Mouse (Mus musculus) kidney, postnatal 0 days (tissue): ENCODE measurements at regions not wholly inside any gene's neighbourhood (a gene's known extent, or its start where the extent isn't known, plus 50 kb on each side); places are given as distances from the start of the nearest gene placed in this dataset.

ENCODE experiments used
- ATAC-seq: fragments of 200-750 bp; cut with Nextera tagmentation; replicated peaks from 2 replicates; pipeline ENCODE4 v1.8.0; 2017; ENCODE audit warnings: low read depth, moderate number of reproducible peaks, moderate TSS enrichment, moderate library complexity; ENCODE audit not compliant: low FRiP score
- DNase-seq: peaks from one replicate; pipeline ENCODE4 v3.0.0-alpha.2; 2016; ENCODE audit warnings: low spot score
- H3K27ac ChIP-seq: fragments of 300-500 bp; sonication (generic); 2 replicates; pipeline ENCODE4 v1.5.1; 2014; ENCODE audit warnings: mild to moderate bottlenecking
- H3K27me3 ChIP-seq: fragments of 300-500 bp; sonication (generic); 2 replicates; pipeline ENCODE4 v1.6.1; 2014; ENCODE audit warnings: low read length, mixed read lengths; ENCODE audit not compliant: insufficient read depth
- H3K36me3 ChIP-seq: fragments of 300-500 bp; sonication (generic); 2 replicates; pipeline ENCODE4 v1.6.1; 2014; ENCODE audit warnings: low read length, mixed read lengths; ENCODE audit not compliant: insufficient read depth
- H3K4me1 ChIP-seq: fragments of 300-500 bp; sonication (generic); replicated peaks from 2 replicates; pipeline ENCODE4 v1.6.1; 2014; ENCODE audit warnings: antibody characterized with exemption, low read length, mixed read lengths; ENCODE audit not compliant: insufficient read depth
- H3K4me2 ChIP-seq: fragments of 300-500 bp; sonication (generic); 2 replicates; pipeline ENCODE4 v1.6.1; 2014; ENCODE audit warnings: mild to moderate bottlenecking, low read length, moderate library complexity, mixed read lengths
- H3K4me3 ChIP-seq: fragments of 300-500 bp; sonication (generic); replicated peaks from 2 replicates; pipeline ENCODE4 v1.5.1; 2014; ENCODE audit warnings: low read depth, low read length
- H3K9ac ChIP-seq: fragments of 300-500 bp; sonication (generic); 2 replicates; pipeline ENCODE4 v1.6.1; 2014; ENCODE audit warnings: low read depth, low read length
- H3K9me3 ChIP-seq: fragments of 300-500 bp; sonication (generic); replicated peaks from 2 replicates; pipeline ENCODE4 v1.6.1; 2016; ENCODE audit warnings: low read length, inconsistent platforms, mixed read lengths
- CTCF ChIP-seq: IDR thresholded peaks from 2 replicates; pipeline ENCODE4 v1.5.1; 2016; ENCODE audit warnings: antibody characterized with exemption, low read depth, mild to moderate bottlenecking, moderate library complexity
- WGBS: fragments of 180-500 bp; shearing (Covaris S2); extraction: QIAGEN DNeasy Blood & Tissue Kit; methylation state at CpG from one replicate; pipeline ENCODE4 v1.1.7; 2014; 5-methylcytosine and 5-hydroxymethylcytosine counted together

- WGBS, result 26% methylated on average over 10 of the region's 10 CpGs
- DNase-seq, result peak; percentile 60
Measured at GRCm38 (mm10) chr15:26953818-26954385, 58.5 kb upstream of the Fbxl7 start.

DNA sequence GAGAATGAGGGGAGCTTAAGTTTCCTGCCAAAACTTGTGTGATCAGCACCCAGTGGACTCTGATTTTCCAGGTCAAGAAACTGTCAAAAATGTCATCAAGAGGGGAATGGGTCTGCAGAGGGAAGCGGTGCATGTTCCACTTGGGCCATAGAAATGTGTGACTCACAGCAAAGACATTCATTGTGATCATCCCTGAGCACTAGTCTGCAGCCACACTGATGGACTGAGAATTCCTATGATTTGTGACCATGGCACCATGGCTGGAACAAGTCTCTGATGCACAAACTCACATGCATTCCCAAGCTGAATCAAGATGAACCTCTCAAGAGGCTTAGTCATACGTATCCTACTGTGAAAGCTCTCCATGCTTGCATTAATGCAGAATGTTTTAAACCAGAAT, 63.6 kb upstream of the Fbxl7 start:
- H3K36me3 ChIP-seq, result no peaks in the 10 kb centered on the region
- no peaks in the 10 kb centered on the region; the same call in 1 of the 2 replicates for H3K4me1 ChIP-seq
- H3K27ac ChIP-seq, result no peak overlapping the region
- no peak for TF ChIP-seq CTCF
- H3K9me3 ChIP-seq, result no peaks in the 10 kb centered on the region
- no peaks in the 10 kb centered on the region for H3K27me3 ChIP-seq
- H3K4me3 ChIP-seq, result no peak overlapping the region
- H3K4me2 ChIP-seq, result no peak overlapping the region
- WGBS, result 94% methylated on average over 2 of the region's 2 CpGs
- H3K9ac ChIP-seq, result no peak overlapping the region
- DNase-seq (no peak), ATAC-seq (no peak)

More at GRCm38 (mm10) chr15:26953818-26954385, 58.5 kb upstream of the Fbxl7 start:
- Histone ChIP-seq H3K9me3 (no peaks in the 10 kb centered on the region), H3K36me3 (no peaks in the 10 kb centered on the region), H3K4me2 (no peak overlapping the region), H3K27ac (0 out of 2 replicates have a peak overlapping the region, but pooled peaks have one; percentile 25), H3K4me1 (no peaks in the 10 kb centered on the region; the same call in 1 of the 2 replicates), H3K27me3 (no peaks in the 10 kb centered on the region), H3K9ac (no peak overlapping the region), H3K4me3 (no peak overlapping the region)
- ATAC-seq, result no peak; the same call in 1 of the 2 replicates
- TF ChIP-seq CTCF, result no peak

DNA sequence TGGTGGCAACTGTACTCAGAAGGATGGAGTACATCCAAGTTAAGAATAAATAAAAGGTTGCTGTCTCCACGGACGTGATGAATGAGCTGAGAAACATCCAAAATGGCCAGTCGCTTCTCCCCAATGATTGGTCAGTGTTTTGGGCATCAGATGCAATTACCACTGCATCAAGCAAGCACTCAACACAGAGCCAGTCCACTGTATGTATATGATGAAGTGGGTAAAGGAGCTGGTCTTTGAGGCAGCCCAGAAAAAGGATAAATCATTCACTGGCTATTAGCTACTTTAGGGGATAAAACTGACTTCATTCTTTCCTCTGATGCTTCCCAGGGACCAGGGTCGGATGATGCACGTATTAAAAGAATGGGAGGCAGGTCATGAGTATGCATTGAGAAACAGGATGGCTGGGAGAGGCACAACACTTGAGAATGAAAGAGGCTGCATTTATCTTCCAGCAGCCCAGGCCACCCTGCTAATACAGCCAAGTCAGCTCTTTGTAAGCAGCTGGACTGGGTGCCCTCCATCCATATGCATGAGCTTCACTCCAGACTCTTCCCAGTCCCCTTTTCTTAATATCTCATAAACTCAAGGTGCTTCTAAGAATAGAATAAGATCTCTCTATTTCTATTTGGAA, 73.1 kb upstream of the Fbxl7 start:
- ATAC-seq, result no peak

DNA sequence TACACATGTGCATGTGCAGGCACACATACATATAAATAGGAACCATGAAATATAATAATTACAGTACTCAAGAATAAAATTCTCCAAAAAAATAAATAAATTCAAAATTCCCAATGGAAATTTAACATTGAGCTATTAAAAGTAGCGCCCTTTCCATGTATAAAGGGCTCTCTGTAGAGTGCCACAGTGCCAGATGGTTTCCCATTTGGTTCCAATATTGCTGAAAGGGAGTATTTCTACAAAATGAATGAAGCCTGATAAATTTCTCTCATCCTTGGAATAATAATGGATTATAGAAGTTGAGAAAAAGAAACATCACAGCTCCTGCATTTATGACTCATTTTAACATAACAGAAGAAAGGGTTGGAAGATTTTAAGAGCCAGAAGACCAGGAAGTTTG, 75.4 kb upstream of the Fbxl7 start:
- WGBS, result 94% methylated on average over 1 of the region's 1 CpGs
- no peaks in the 10 kb centered on the region for H3K4me1 ChIP-seq

More for the DNA sequence above, 73.1 kb upstream of the Fbxl7 start:
- no peak for DNase-seq
- no peak overlapping the region for H3K4me3 ChIP-seq
- no peaks in the 10 kb centered on the region for H3K36me3 ChIP-seq
- H3K27ac ChIP-seq, result no peak overlapping the region
- TF ChIP-seq CTCF, result no peak
- no peaks in the 10 kb centered on the region for H3K4me1 ChIP-seq
- H3K27me3 ChIP-seq, result no peaks in the 10 kb centered on the region
- no peak overlapping the region for H3K4me2 ChIP-seq
- no peak overlapping the region for H3K9ac ChIP-seq
- H3K9me3 ChIP-seq, result no peaks in the 10 kb centered on the region
- WGBS, result 79% methylated on average over 5 of the region's 5 CpGs

GRCm38 (mm10) chr15:26993054-26993453, 97.7 kb upstream of the Fbxl7 start:
- H3K4me1 ChIP-seq, result no peaks in the 10 kb centered on the region
- ATAC-seq (no peak), DNase-seq (no peak)
- no peak overlapping the region for H3K4me2 ChIP-seq
- 72% methylated on average over 1 of the region's 1 CpGs for WGBS
- H3K36me3 ChIP-seq, result no peaks in the 10 kb centered on the region
- no peak for TF ChIP-seq CTCF
- H3K4me3 ChIP-seq, result no peak overlapping the region
- no peak overlapping the region for H3K9ac ChIP-seq
- no peaks in the 10 kb centered on the region for H3K9me3 ChIP-seq
- no peaks in the 10 kb centered on the region for H3K27me3 ChIP-seq
- no peak overlapping the region for H3K27ac ChIP-seq

More for the DNA sequence above, 75.4 kb upstream of the Fbxl7 start:
- no peak overlapping the region for H3K9ac ChIP-seq
- no peak overlapping the region for H3K4me2 ChIP-seq
- ATAC-seq (no peak), DNase-seq (no peak)
- H3K9me3 ChIP-seq, result no peaks in the 10 kb centered on the region
- no peaks in the 10 kb centered on the region for H3K27me3 ChIP-seq
- H3K36me3 ChIP-seq, result no peaks in the 10 kb centered on the region
- no peak overlapping the region for H3K4me3 ChIP-seq
- no peak for TF ChIP-seq CTCF
- no peak overlapping the region for H3K27ac ChIP-seq

GRCm38 (mm10) chr15:27009069-27009468, 113.7 kb upstream of the Fbxl7 start:
- 64% methylated on average over 4 of the region's 4 CpGs for WGBS
- ATAC-seq, result no peak
- Histone ChIP-seq H3K4me2 (no peak overlapping the region), H3K4me3 (no peak overlapping the region), H3K27ac (no peak overlapping the region), H3K4me1 (no peaks in the 10 kb centered on the region), H3K36me3 (no peaks in the 10 kb centered on the region), H3K9me3 (no peaks in the 10 kb centered on the region), H3K27me3 (no peaks in the 10 kb centered on the region), H3K9ac (no peak overlapping the region)
- no peak for DNase-seq
- no peak for TF ChIP-seq CTCF
